In genomic region chr9:70673656-70674055, GRCm38 (mm10) we compare ENCODE assay signal across 18 mouse cellular contexts. TPM values are rescaled to one million over a fixed set of nuclear protein-coding genes. Genes with fewer than 3 reads are reported as not detected.
A peak's percentile ranks its signal among the peaks of the same experiment; 100 is the strongest.
DNase-seq lines count a peak whose midpoint lies in the region; ATAC-seq lines count a peak whose summit lies in the region.
"Had no signal": no experiment of that assay in that cellular context is flagged by ENCODE, and none has a peak within 500 bp of the region (broad histone marks: within the 10 kb centered on the region; RNA-seq: fewer than 3 reads in every experiment).

No protein-coding gene starts in this region.

- H3K4me2 ChIP-seq in liver, embryonic 13.5 days = no peak overlapping the region
- no peak overlapping the region for H3K4me2 ChIP-seq in liver, embryonic 11.5 days
- no peak overlapping the region for H3K4me2 ChIP-seq in embryonic facial prominence, embryonic 11.5 days (ENCODE audit: low read depth, low read length)
- H3K4me2 ChIP-seq: embryonic facial prominence, embryonic 13.5 days; forebrain, embryonic 13.5 days; heart, embryonic 12.5 days; hindbrain, embryonic 15.5 days had no signal

- H3K27me3 ChIP-seq in liver, embryonic 13.5 days = no peaks in the 10 kb centered on the region
- no peaks in the 10 kb centered on the region for H3K27me3 ChIP-seq in liver, embryonic 11.5 days (replicated peaks; ENCODE audit: control insufficient read depth, insufficient read depth, low read length)
- no peaks in the 10 kb centered on the region for H3K27me3 ChIP-seq in embryonic facial prominence, embryonic 11.5 days (ENCODE audit: control insufficient read depth, insufficient read depth, low read length)
- H3K27me3 ChIP-seq in limb, embryonic 10.5 days (ENCODE audit: low read depth, poor library complexity, severe bottlenecking) = no peaks in the 10 kb centered on the region
- H3K27me3 ChIP-seq: embryonic facial prominence, embryonic 13.5 days; forebrain, embryonic 13.5 days; heart, embryonic 12.5 days; hindbrain, embryonic 15.5 days had no signal

- 85% methylated on average over 4 of the region's 4 CpGs for WGBS in liver, embryonic 13.5 days (ENCODE audit: insufficient replicate concordance)
- 88% methylated on average over 4 of the region's 4 CpGs for WGBS in liver, embryonic 11.5 days
- 54% methylated on average over 4 of the region's 4 CpGs for WGBS in embryonic facial prominence, embryonic 11.5 days
- WGBS in limb, embryonic 10.5 days = 59% methylated on average over 4 of the region's 4 CpGs

- peaks cover 71% of the 10 kb centered on the region for H3K4me1 ChIP-seq in liver, embryonic 13.5 days (replicated peaks)
- H3K4me1 ChIP-seq in liver, embryonic 11.5 days (replicated peaks; ENCODE audit: control insufficient read depth, insufficient read depth, low read length) = peaks cover 24% of the 10 kb centered on the region
- no peaks in the 10 kb centered on the region for H3K4me1 ChIP-seq in embryonic facial prominence, embryonic 11.5 days (ENCODE audit: control insufficient read depth, insufficient read depth, low read length)
- H3K4me1 ChIP-seq in limb, embryonic 10.5 days = peaks cover 14% of the 10 kb centered on the region
- H3K4me1 ChIP-seq: forebrain, embryonic 13.5 days; hindbrain, embryonic 15.5 days had no signal

- peak overlapping the region; percentile 29; the same call in 1 of the 2 replicates for H3K27ac ChIP-seq in liver, embryonic 13.5 days
- no peak overlapping the region for H3K27ac ChIP-seq in liver, embryonic 11.5 days (ENCODE audit: low read depth, low read length)
- H3K27ac ChIP-seq in embryonic facial prominence, embryonic 11.5 days (replicated peaks; ENCODE audit: low read depth, low read length) = no peak overlapping the region
- no peak overlapping the region for H3K27ac ChIP-seq in limb, embryonic 10.5 days
- H3K27ac ChIP-seq: embryonic facial prominence, embryonic 13.5 days; forebrain, embryonic 13.5 days; gastrocnemius, adult 2 months; hindbrain, embryonic 15.5 days had no signal

- no peak for DNase-seq in liver, embryonic 13.5 days
- DNase-seq in liver, embryonic 11.5 days (ENCODE audit: low spot score) = no peak
- DNase-seq in embryonic facial prominence, embryonic 11.5 days (ENCODE audit: low spot score) = peak; percentile 62
- DNase-seq in limb, embryonic 10.5 days (ENCODE audit: low spot score) = peak; percentile 50
- DNase-seq in spleen, postnatal 10 days (ENCODE audit: low spot score in 2 of 2) = no peak
- DNase-seq in heart, postnatal 4 days = no peak
- DNase-seq: adrenal gland, adult 8-10 months; adrenal gland, postnatal 36 days; cerebellum, adult 11 months; cerebellum, adult 9-10 months; cerebellum, postnatal 36 days; forebrain, postnatal 0 days; gastrocnemius, adult 2 months; gastrocnemius, postnatal 25 days had no signal

- ATAC-seq in liver, embryonic 13.5 days (ENCODE audit: low read depth) = no peak
- ATAC-seq in liver, embryonic 11.5 days (replicated peaks; ENCODE audit: low FRiP score) = no peak
- no peak for ATAC-seq in embryonic facial prominence, embryonic 11.5 days (replicated peaks; ENCODE audit: insufficient number of reproducible peaks, low FRiP score, low TSS enrichment, low read depth)
- ATAC-seq: forebrain, embryonic 13.5 days; forebrain, postnatal 0 days had no signal

- no peaks in the 10 kb centered on the region for H3K9me3 ChIP-seq in liver, embryonic 13.5 days (replicated peaks)
- no peaks in the 10 kb centered on the region for H3K9me3 ChIP-seq in liver, embryonic 11.5 days (ENCODE audit: control insufficient read depth, low read length)
- no peaks in the 10 kb centered on the region for H3K9me3 ChIP-seq in embryonic facial prominence, embryonic 11.5 days (replicated peaks; ENCODE audit: control insufficient read depth, low read length)
- no peaks in the 10 kb centered on the region for H3K9me3 ChIP-seq in limb, embryonic 10.5 days (replicated peaks)
- H3K9me3 ChIP-seq: embryonic facial prominence, embryonic 13.5 days; forebrain, embryonic 13.5 days; heart, embryonic 12.5 days; hindbrain, embryonic 15.5 days had no signal

- no peak overlapping the region for H3K4me3 ChIP-seq in liver, embryonic 13.5 days (replicated peaks)
- no peak overlapping the region for H3K4me3 ChIP-seq in liver, embryonic 11.5 days (ENCODE audit: low read depth, low read length)
- H3K4me3 ChIP-seq in embryonic facial prominence, embryonic 11.5 days (ENCODE audit: low read depth, low read length) = no peak overlapping the region
- H3K4me3 ChIP-seq in limb, embryonic 10.5 days = no peak overlapping the region
- H3K4me3 ChIP-seq: embryonic facial prominence, embryonic 13.5 days; forebrain, embryonic 13.5 days; gastrocnemius, adult 2 months; heart, embryonic 12.5 days; hindbrain, embryonic 15.5 days had no signal

- no peak overlapping the region for H3K9ac ChIP-seq in liver, embryonic 13.5 days
- H3K9ac ChIP-seq in liver, embryonic 11.5 days (ENCODE audit: low read depth, low read length) = no peak overlapping the region
- H3K9ac ChIP-seq in embryonic facial prominence, embryonic 11.5 days (replicated peaks; ENCODE audit: low read length) = no peak overlapping the region
- H3K9ac ChIP-seq: embryonic facial prominence, embryonic 13.5 days; forebrain, embryonic 13.5 days; forebrain, postnatal 0 days; heart, embryonic 12.5 days; hindbrain, embryonic 15.5 days had no signal

- H3K36me3 ChIP-seq in liver, embryonic 13.5 days = no peaks in the 10 kb centered on the region
- no peaks in the 10 kb centered on the region for H3K36me3 ChIP-seq in liver, embryonic 11.5 days (ENCODE audit: control insufficient read depth, insufficient read depth, low read length)
- no peaks in the 10 kb centered on the region for H3K36me3 ChIP-seq in embryonic facial prominence, embryonic 11.5 days (replicated peaks; ENCODE audit: control insufficient read depth, insufficient read depth, low read depth, low read length)
- H3K36me3 ChIP-seq in limb, embryonic 10.5 days = no peaks in the 10 kb centered on the region
- H3K36me3 ChIP-seq: embryonic facial prominence, embryonic 13.5 days; heart, embryonic 12.5 days; hindbrain, embryonic 15.5 days had no signal

RNA-seq across cellular contexts. Expression of gene Adam10, which starts 5.1 kb away (rescaled TPM):
- 73.6 and 91.4 TPM in 2 replicates for polyA plus RNA-seq in liver, embryonic 13.5 days (2015; fragmentation: Nextera tagmentation; extraction: Ambion mirVana)
- polyA plus RNA-seq in liver, embryonic 11.5 days (2014; fragmentation: Nextera tagmentation; extraction: Ambion mirVana) = 74.2 and 82.2 TPM in 2 replicates
- 62.9 and 70.3 TPM in 2 replicates for polyA plus RNA-seq in embryonic facial prominence, embryonic 11.5 days (2014; fragmentation: Nextera tagmentation; extraction: Ambion mirVana)
- 51.3 and 60.3 TPM in 2 replicates for polyA plus RNA-seq in limb, embryonic 10.5 days (2016; fragmentation: Nextera tagmentation; extraction: Ambion mirVana)
- 10 to 100 TPM; 71.4 to 78.4 TPM for total RNA-seq in heart, postnatal 4 days (2021)

RNA-seq across cellular contexts. Expression of gene Mindy2, which starts 16.7 kb away (rescaled TPM):
- 12.7 and 15.4 TPM in 2 replicates for polyA plus RNA-seq in liver, embryonic 13.5 days (2015; fragmentation: Nextera tagmentation; extraction: Ambion mirVana)
- 11.4 and 13.4 TPM in 2 replicates for polyA plus RNA-seq in liver, embryonic 11.5 days (2014; fragmentation: Nextera tagmentation; extraction: Ambion mirVana)
- 6.5 and 7.8 TPM in 2 replicates for polyA plus RNA-seq in embryonic facial prominence, embryonic 11.5 days (2014; fragmentation: Nextera tagmentation; extraction: Ambion mirVana)
- 1.5 and 3.0 TPM in 2 replicates for polyA plus RNA-seq in limb, embryonic 10.5 days (2016; fragmentation: Nextera tagmentation; extraction: Ambion mirVana)
- total RNA-seq in heart, postnatal 4 days (2021) = 10 to 100 TPM; 25.3 to 25.8 TPM

RNA-seq across cellular contexts. Expression of gene Gm10642, which starts 17.6 kb away (rescaled TPM):
- 0.71 and 1.0 TPM in 2 replicates for polyA plus RNA-seq in liver, embryonic 13.5 days (2015; fragmentation: Nextera tagmentation; extraction: Ambion mirVana)
- 0.48 and 0.65 TPM in 2 replicates for polyA plus RNA-seq in liver, embryonic 11.5 days (2014; fragmentation: Nextera tagmentation; extraction: Ambion mirVana)
- 0.14 and 0.21 TPM in 2 replicates for polyA plus RNA-seq in embryonic facial prominence, embryonic 11.5 days (2014; fragmentation: Nextera tagmentation; extraction: Ambion mirVana)
- 0.10 and 0.11 TPM in 2 replicates for polyA plus RNA-seq in limb, embryonic 10.5 days (2016; fragmentation: Nextera tagmentation; extraction: Ambion mirVana)
- total RNA-seq in heart, postnatal 4 days (2021) = under 1 TPM; 0.47 to 0.67 TPM

Comparison
In these comparisons a context has a peak if more than half of its experiments do, and no peak if none do; other contexts are left out.
1. DNase-seq: peak in embryonic facial prominence, embryonic 11.5 days (single experiment) and limb, embryonic 10.5 days (single experiment); none in liver, embryonic 13.5 days (single experiment), liver, embryonic 11.5 days (single experiment), spleen, postnatal 10 days (0 of 2) and heart, postnatal 4 days (single experiment).